Mouse (Mus musculus): ENCODE data around the gene Tmc5. TPM values are rescaled to one million over a fixed set of nuclear protein-coding genes. Genes with fewer than 3 reads are reported as not detected.

Tmc5 gene
- polyA plus RNA-seq, 1 experiment from 2014 or later = 1.0 TPM

DNA sequence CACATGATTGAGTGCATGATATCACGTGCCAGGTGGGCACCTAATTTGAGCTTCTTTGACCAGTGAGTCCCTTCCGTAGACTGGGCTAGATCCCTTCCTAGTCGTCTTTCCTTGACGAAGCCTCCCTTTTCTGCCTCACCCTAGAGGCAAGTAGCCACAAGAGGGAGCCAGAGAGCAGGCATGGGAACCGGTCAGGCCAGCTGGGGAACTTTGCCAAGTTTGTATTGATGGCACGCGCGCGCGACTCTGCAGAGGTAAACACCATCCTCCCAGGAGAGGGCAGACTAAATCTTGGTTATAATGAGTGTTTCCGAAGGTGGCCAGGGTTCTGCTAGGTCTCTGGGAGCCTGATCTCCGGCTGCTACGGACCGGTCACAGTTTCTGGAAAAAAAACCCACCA is 1.9 kb upstream of the Tmc5 start:
- Histone ChIP-seq H3K4me2 (ENCODE audit: low read depth, low read length) (peak overlapping the region; percentile 43), H3K36me3 (ENCODE audit: control insufficient read depth, insufficient read depth, low read length) (no peaks in the 10 kb centered on the region), H3K9ac (ENCODE audit: low read depth, low read length) (no peak overlapping the region; the same call in 1 of the 2 replicates), H3K4me1 (ENCODE audit: control insufficient read depth, insufficient read depth, low read length) (peaks cover 25% of the 10 kb centered on the region), H3K27me3 (replicated peaks; ENCODE audit: control insufficient read depth, insufficient read depth, low read length) (peaks cover 29% of the 10 kb centered on the region), H3K27ac (replicated peaks; ENCODE audit: low read depth, low read length) (no peak overlapping the region), H3K4me3 (ENCODE audit: low read depth, low read length) (peak overlapping the region; percentile 12; the same call in 1 of the 2 replicates), H3K9me3 (ENCODE audit: control insufficient read depth, low read length) (no peaks in the 10 kb centered on the region)
- ATAC-seq (ENCODE audit: low read depth) (peak; percentile 16), DNase-seq (ENCODE audit: low spot score) (peak; percentile 93)
- WGBS = under 1% methylated on average over 14 of the region's 14 CpGs

DNA sequence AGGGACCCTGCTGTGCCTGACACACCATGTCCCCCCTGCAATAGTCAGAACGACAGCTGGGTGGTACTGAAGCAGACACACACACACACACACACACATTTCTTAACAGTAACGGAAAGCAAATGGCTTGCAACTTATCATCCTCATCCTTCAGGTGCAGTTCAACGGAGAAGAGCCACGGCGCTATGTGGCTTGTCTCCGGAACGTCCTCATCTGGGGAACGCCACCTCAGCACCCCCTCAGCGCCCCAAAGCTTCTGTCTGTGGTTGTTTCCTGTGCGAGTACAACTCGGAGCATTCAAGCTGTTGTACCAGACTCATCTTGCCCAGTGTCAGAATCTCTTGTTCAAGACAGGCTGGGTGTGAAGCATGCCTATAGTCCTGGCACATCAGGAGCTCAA is 826 bp upstream of the Tmc5 start:
- ATAC-seq (ENCODE audit: low read depth) (no peak), DNase-seq (ENCODE audit: low spot score) (no peak)
- H3K4me1 ChIP-seq (ENCODE audit: control insufficient read depth, insufficient read depth, low read length) = peaks cover 25% of the 10 kb centered on the region
- H3K27me3 ChIP-seq (replicated peaks; ENCODE audit: control insufficient read depth, insufficient read depth, low read length) = peaks cover 29% of the 10 kb centered on the region
- no peak overlapping the region for H3K9ac ChIP-seq (ENCODE audit: low read depth, low read length)
- no peaks in the 10 kb centered on the region for H3K9me3 ChIP-seq (ENCODE audit: control insufficient read depth, low read length)
- H3K27ac ChIP-seq (replicated peaks; ENCODE audit: low read depth, low read length) = no peak overlapping the region
- H3K4me2 ChIP-seq (ENCODE audit: low read depth, low read length) = no peak overlapping the region
- no peaks in the 10 kb centered on the region for H3K36me3 ChIP-seq (ENCODE audit: control insufficient read depth, insufficient read depth, low read length)
- 84% methylated on average over 11 of the region's 11 CpGs for WGBS
- no peak overlapping the region for H3K4me3 ChIP-seq (ENCODE audit: low read depth, low read length)

DNA sequence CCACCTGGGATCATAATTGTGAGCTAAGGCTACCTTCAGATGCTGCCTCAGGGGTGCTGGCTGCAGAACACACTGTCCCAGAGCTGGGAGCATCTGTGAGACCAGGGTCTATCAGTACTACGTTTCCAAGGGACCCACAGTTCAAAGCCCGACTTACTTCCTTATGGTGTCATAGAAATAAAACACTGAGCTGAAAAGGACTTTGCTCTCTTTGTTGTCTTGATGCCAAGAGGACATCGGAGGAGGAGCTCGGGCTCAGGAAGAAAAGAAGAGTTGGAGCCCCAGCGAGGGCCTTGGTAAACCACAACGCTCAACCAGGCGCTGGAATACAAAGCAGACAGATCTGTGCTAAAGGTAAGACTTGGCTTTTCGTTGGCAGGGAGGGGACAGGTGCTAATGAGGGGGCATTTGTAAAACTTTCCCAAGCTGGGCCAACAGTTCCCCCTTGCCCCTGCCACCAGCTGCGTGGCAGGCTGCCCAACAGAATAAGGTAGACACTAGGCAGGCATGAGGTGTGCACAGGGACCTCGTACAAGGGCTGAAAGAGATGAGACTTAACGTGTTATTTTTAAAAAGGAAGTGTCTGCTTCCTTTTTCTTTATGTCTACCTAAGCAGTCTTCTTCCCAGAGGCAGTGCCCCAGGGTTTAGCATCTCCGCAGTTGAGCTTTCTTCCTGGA is 3.0 kb downstream of the Tmc5 start:
- H3K4me1 ChIP-seq (ENCODE audit: control insufficient read depth, insufficient read depth, low read length) = no peaks in the 10 kb centered on the region

DNA sequence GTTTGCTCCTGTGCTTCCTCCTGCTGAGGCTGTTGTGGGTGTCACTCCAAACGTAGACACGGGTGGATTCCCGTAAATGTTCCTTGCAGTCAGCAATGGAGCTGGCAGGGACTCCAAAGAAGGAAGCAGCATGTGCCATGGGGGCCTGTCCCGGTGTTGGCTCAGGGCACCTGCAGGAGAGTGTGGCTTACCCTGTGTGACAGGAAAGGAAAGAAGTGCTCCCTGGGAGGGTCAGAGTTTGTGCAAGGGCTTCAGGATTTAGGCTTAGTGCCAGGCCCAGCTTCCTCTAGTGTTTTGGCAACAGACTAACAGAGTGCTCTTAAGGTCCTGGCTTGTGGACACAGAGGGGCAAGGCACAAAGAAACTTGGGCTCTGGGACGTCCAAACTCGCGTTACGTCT is 7.7 kb downstream of the Tmc5 start:
- ATAC-seq (ENCODE audit: low read depth) (no peak), DNase-seq (ENCODE audit: low spot score) (no peak)
- Histone ChIP-seq H3K4me2 (ENCODE audit: low read depth, low read length) (no peak overlapping the region), H3K4me1 (ENCODE audit: control insufficient read depth, insufficient read depth, low read length) (no peaks in the 10 kb centered on the region), H3K27me3 (replicated peaks; ENCODE audit: control insufficient read depth, insufficient read depth, low read length) (no peaks in the 10 kb centered on the region), H3K9me3 (ENCODE audit: control insufficient read depth, low read length) (0 out of 2 replicates have a peak, but pooled peaks cover 6% of the 10 kb centered on the region), H3K4me3 (ENCODE audit: low read depth, low read length) (no peak overlapping the region), H3K9ac (ENCODE audit: low read depth, low read length) (no peak overlapping the region), H3K27ac (replicated peaks; ENCODE audit: low read depth, low read length) (no peak overlapping the region), H3K36me3 (ENCODE audit: control insufficient read depth, insufficient read depth, low read length) (no peaks in the 10 kb centered on the region)
- 74% methylated on average over 8 of the region's 8 CpGs for WGBS

More for the DNA sequence above, 3.0 kb downstream of the Tmc5 start:
- Histone ChIP-seq H3K9me3 (ENCODE audit: control insufficient read depth, low read length) (no peaks in the 10 kb centered on the region), H3K27ac (replicated peaks; ENCODE audit: low read depth, low read length) (no peak overlapping the region), H3K4me3 (ENCODE audit: low read depth, low read length) (no peak overlapping the region), H3K4me2 (ENCODE audit: low read depth, low read length) (no peak overlapping the region), H3K9ac (ENCODE audit: low read depth, low read length) (no peak overlapping the region), H3K27me3 (replicated peaks; ENCODE audit: control insufficient read depth, insufficient read depth, low read length) (peaks cover 29% of the 10 kb centered on the region), H3K36me3 (ENCODE audit: control insufficient read depth, insufficient read depth, low read length) (no peaks in the 10 kb centered on the region)
- ATAC-seq (ENCODE audit: low read depth) (no peak; the same call in 1 of the 2 replicates), DNase-seq (ENCODE audit: low spot score) (peak; percentile 24)
- 71% methylated on average over 12 of the region's 12 CpGs for WGBS

DNA sequence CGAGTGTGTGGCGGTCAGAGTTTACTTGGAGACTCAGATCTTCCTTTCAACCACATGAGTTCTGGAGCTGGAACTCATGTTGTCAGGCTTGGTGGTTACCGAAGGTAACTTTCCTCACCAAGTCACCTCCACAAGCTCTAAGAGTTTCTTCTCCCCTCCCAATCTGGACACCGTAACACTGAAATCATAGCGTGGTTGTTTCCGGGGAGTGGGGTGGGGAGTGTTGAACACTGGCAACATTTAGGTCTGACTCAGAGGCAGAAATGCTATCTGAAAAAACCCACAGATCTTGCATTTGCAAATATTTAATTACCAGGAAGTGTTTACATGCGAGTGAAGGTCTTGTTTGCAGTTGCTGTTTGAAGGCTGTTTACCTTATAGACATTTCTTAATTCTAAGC is 12.7 kb downstream of the Tmc5 start:
- H3K4me3 ChIP-seq (ENCODE audit: low read depth, low read length) = no peak overlapping the region
- no peaks in the 10 kb centered on the region for H3K27me3 ChIP-seq (replicated peaks; ENCODE audit: control insufficient read depth, insufficient read depth, low read length)
- DNase-seq (ENCODE audit: low spot score) (no peak), ATAC-seq (ENCODE audit: low read depth) (no peak)
- H3K4me1 ChIP-seq (ENCODE audit: control insufficient read depth, insufficient read depth, low read length) = no peaks in the 10 kb centered on the region
- no peaks in the 10 kb centered on the region for H3K36me3 ChIP-seq (ENCODE audit: control insufficient read depth, insufficient read depth, low read length)
- H3K9me3 ChIP-seq (ENCODE audit: control insufficient read depth, low read length) = 0 out of 2 replicates have a peak, but pooled peaks cover 6% of the 10 kb centered on the region
- no peak overlapping the region for H3K27ac ChIP-seq (replicated peaks; ENCODE audit: low read depth, low read length)
- H3K9ac ChIP-seq (ENCODE audit: low read depth, low read length) = no peak overlapping the region
- H3K4me2 ChIP-seq (ENCODE audit: low read depth, low read length) = no peak overlapping the region
- WGBS = 94% methylated on average over 7 of the region's 7 CpGs

DNA sequence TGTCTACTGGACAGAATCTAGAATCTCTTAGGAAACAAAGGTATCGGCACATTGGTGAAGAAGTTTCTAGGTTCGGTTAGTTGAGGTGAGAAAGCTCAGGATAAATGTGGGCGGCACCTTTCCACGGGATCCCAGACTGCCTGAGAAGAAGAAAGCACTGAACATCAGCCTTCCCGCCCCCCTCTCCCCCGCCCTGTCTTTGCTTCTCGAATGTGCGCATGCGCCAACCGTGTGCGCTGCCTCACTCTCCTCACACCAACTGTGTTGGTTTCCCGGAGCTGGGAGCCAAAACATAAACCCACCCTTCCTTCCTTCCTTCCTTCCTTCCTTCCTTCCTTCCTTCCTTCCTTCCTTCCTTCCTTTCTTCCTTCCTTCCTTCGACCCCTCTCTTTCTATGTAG is 13.6 kb downstream of the Tmc5 start:
- 87% methylated on average over 13 of the region's 13 CpGs for WGBS
- no peak overlapping the region for H3K27ac ChIP-seq (replicated peaks; ENCODE audit: low read depth, low read length)
- H3K9me3 ChIP-seq (ENCODE audit: control insufficient read depth, low read length) = 0 out of 2 replicates have a peak, but pooled peaks cover 6% of the 10 kb centered on the region
- no peaks in the 10 kb centered on the region for H3K36me3 ChIP-seq (ENCODE audit: control insufficient read depth, insufficient read depth, low read length)
- DNase-seq (ENCODE audit: low spot score) (no peak), ATAC-seq (ENCODE audit: low read depth) (no peak)
- no peak overlapping the region for H3K4me2 ChIP-seq (ENCODE audit: low read depth, low read length)
- H3K4me3 ChIP-seq (ENCODE audit: low read depth, low read length) = no peak overlapping the region
- H3K4me1 ChIP-seq (ENCODE audit: control insufficient read depth, insufficient read depth, low read length) = no peaks in the 10 kb centered on the region
- H3K27me3 ChIP-seq (replicated peaks; ENCODE audit: control insufficient read depth, insufficient read depth, low read length) = no peaks in the 10 kb centered on the region
- H3K9ac ChIP-seq (ENCODE audit: low read depth, low read length) = no peak overlapping the region

DNA sequence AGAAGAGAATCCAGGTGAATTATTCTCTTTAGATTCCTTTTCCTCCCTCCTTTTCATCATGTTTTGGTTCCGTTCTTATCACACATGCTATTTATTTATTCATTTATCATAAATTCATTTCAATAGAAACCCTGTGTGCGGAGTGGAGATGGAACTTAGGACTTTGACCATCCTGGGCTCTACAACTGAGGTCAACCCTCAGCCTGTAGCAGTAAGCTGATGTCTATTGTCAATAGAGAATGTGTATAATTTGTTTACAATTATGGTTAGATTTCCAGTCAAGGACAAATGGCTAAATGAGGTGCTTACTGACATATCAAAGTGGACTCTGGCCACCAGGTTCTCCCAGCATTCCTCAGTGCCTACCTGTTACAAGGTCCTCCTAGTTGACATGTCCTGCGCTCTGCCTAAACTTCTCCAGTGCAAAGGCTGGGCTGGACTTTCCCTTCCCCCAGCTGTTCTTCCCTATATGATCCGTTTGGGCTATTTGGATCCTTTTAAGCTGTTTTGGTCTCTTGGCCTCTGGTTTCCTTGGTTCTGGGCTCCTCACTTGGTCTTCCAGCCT is 14.2 kb downstream of the Tmc5 start:
- Histone ChIP-seq H3K27ac (replicated peaks; ENCODE audit: low read depth, low read length) (no peak overlapping the region), H3K36me3 (ENCODE audit: control insufficient read depth, insufficient read depth, low read length) (no peaks in the 10 kb centered on the region), H3K4me3 (ENCODE audit: low read depth, low read length) (no peak overlapping the region), H3K4me1 (ENCODE audit: control insufficient read depth, insufficient read depth, low read length) (no peaks in the 10 kb centered on the region), H3K9ac (ENCODE audit: low read depth, low read length) (no peak overlapping the region), H3K4me2 (ENCODE audit: low read depth, low read length) (no peak overlapping the region), H3K27me3 (replicated peaks; ENCODE audit: control insufficient read depth, insufficient read depth, low read length) (no peaks in the 10 kb centered on the region), H3K9me3 (ENCODE audit: control insufficient read depth, low read length) (0 out of 2 replicates have a peak, but pooled peaks cover 5% of the 10 kb centered on the region)
- no peak for DNase-seq (ENCODE audit: low spot score)
- ATAC-seq (ENCODE audit: low read depth) = no peak
- WGBS = 87% methylated on average over 4 of the region's 4 CpGs

DNA sequence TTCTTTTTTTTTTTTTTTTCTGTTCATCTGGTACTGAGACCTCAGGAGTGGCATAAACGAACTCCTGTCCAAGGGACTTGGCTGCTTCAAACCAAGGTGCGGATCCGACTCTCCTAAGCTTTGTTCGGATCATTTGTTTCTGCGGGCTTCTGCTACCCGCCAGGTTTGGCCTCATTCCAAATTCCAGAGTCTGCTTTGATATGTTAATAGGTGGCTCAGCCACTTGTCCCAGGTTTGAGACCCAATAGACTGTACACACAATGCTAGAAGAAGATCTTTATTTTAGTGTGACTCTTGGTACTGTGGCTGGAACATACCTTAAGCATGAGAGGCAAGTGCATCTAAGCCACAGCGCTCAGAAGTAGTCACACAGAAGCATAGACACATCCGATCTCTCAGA is 14.8 kb downstream of the Tmc5 start:
- 58% methylated on average over 8 of the region's 8 CpGs for WGBS
- Histone ChIP-seq H3K4me2 (ENCODE audit: low read depth, low read length) (no peak overlapping the region), H3K4me3 (ENCODE audit: low read depth, low read length) (no peak overlapping the region), H3K27ac (replicated peaks; ENCODE audit: low read depth, low read length) (no peak overlapping the region), H3K27me3 (replicated peaks; ENCODE audit: control insufficient read depth, insufficient read depth, low read length) (no peaks in the 10 kb centered on the region), H3K9ac (ENCODE audit: low read depth, low read length) (no peak overlapping the region), H3K9me3 (ENCODE audit: control insufficient read depth, low read length) (no peaks in the 10 kb centered on the region), H3K36me3 (ENCODE audit: control insufficient read depth, insufficient read depth, low read length) (no peaks in the 10 kb centered on the region), H3K4me1 (ENCODE audit: control insufficient read depth, insufficient read depth, low read length) (no peaks in the 10 kb centered on the region)
- DNase-seq (ENCODE audit: low spot score) (peak; percentile 51), ATAC-seq (ENCODE audit: low read depth) (no peak; the same call in 1 of the 2 replicates)

DNA sequence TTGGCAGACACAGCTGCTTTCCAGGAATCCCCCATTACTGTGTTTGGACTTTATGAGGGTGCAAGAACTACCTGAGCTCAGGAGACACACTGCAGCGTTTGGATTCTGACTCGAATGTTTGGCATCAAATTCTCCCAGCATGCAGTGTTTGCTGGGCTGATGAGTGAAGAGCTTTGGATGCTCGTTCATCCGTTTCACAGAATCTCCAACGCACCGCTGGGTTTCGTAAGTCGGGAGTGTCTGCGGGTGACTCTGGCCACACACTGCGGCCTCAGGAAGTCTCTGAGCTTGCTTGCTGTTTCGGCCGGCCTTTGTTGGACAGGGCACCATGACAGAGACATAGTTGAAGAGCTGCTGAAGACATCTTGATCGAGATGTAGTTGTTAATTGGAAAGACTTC is 17.0 kb downstream of the Tmc5 start:
- 60% methylated on average over 13 of the region's 13 CpGs for WGBS
- Histone ChIP-seq H3K9ac (ENCODE audit: low read depth, low read length) (no peak overlapping the region), H3K4me1 (ENCODE audit: control insufficient read depth, insufficient read depth, low read length) (no peaks in the 10 kb centered on the region), H3K27me3 (replicated peaks; ENCODE audit: control insufficient read depth, insufficient read depth, low read length) (no peaks in the 10 kb centered on the region), H3K36me3 (ENCODE audit: control insufficient read depth, insufficient read depth, low read length) (no peaks in the 10 kb centered on the region), H3K27ac (replicated peaks; ENCODE audit: low read depth, low read length) (no peak overlapping the region), H3K4me2 (ENCODE audit: low read depth, low read length) (no peak overlapping the region), H3K4me3 (ENCODE audit: low read depth, low read length) (no peak overlapping the region), H3K9me3 (ENCODE audit: control insufficient read depth, low read length) (no peaks in the 10 kb centered on the region)
- ATAC-seq (ENCODE audit: low read depth) = no peak
- DNase-seq (ENCODE audit: low spot score) = no peak

Data from embryonic facial prominence, embryonic 14.5 days (tissue).